Mouse (Mus musculus): ENCODE results near the gene Coro7. TPM values are rescaled to one million over a fixed set of nuclear protein-coding genes. Genes with fewer than 3 reads are reported as not detected.

Coro7 gene
- polyA plus RNA-seq, 1 experiment from 2014 or later: 9.0 TPM

GRCm38 (mm10) chr16:4611676-4612075 lies 67.9 kb downstream of the Coro7 start:
- Histone ChIP-seq H3K9me3 (ENCODE audit: low read length) (no peaks in the 10 kb centered on the region), H3K27me3 (replicated peaks; ENCODE audit: insufficient read depth, low read length) (no peaks in the 10 kb centered on the region), H3K4me1 (ENCODE audit: insufficient read depth, low read depth, low read length) (peaks cover under 1% of the 10 kb centered on the region; the same call in 1 of the 2 replicates), H3K4me2 (replicated peaks; ENCODE audit: low read depth, low read length) (no peak overlapping the region), H3K36me3 (ENCODE audit: insufficient read depth, low read length) (0 out of 2 replicates have a peak, but pooled peaks cover 17% of the 10 kb centered on the region), H3K27ac (ENCODE audit: low read length) (no peak overlapping the region), H3K9ac (replicated peaks; ENCODE audit: low read depth) (no peak overlapping the region), H3K4me3 (ENCODE audit: low read depth, low read length) (no peak overlapping the region)
- WGBS: 83% methylated on average over 7 of the region's 7 CpGs
- DNase-seq (ENCODE audit: low spot score) (no peak), ATAC-seq (no peak)
- TF ChIP-seq EP300 (IDR thresholded peaks at IDR 0.05) (no peak), CTCF (IDR thresholded peaks at IDR 0.05) (peak; percentile 45)

GRCm38 (mm10) chr16:4611193-4611592 lies 68.4 kb downstream of the Coro7 start:
- TF ChIP-seq CTCF (IDR thresholded peaks at IDR 0.05) (no peak), EP300 (IDR thresholded peaks at IDR 0.05) (no peak)
- 0 out of 2 replicates have a peak, but pooled peaks cover 17% of the 10 kb centered on the region for H3K36me3 ChIP-seq (ENCODE audit: insufficient read depth, low read length)
- no peak overlapping the region for H3K4me2 ChIP-seq (replicated peaks; ENCODE audit: low read depth, low read length)
- no peaks in the 10 kb centered on the region for H3K9me3 ChIP-seq (ENCODE audit: low read length)
- DNase-seq (ENCODE audit: low spot score) (no peak), ATAC-seq (no peak)
- H3K4me1 ChIP-seq (ENCODE audit: insufficient read depth, low read depth, low read length): peaks cover 5% of the 10 kb centered on the region; the same call in 1 of the 2 replicates
- no peak overlapping the region for H3K27ac ChIP-seq (ENCODE audit: low read length)
- no peak overlapping the region for H3K4me3 ChIP-seq (ENCODE audit: low read depth, low read length)
- no peaks in the 10 kb centered on the region for H3K27me3 ChIP-seq (replicated peaks; ENCODE audit: insufficient read depth, low read length)
- WGBS: 76% methylated on average over 5 of the region's 5 CpGs
- no peak overlapping the region for H3K9ac ChIP-seq (replicated peaks; ENCODE audit: low read depth)

- Histone ChIP-seq H3K27ac (ENCODE audit: low read length) (no peak overlapping the region), H3K36me3 (ENCODE audit: insufficient read depth, low read length) (0 out of 2 replicates have a peak, but pooled peaks cover 13% of the 10 kb centered on the region), H3K27me3 (replicated peaks; ENCODE audit: insufficient read depth, low read length) (no peaks in the 10 kb centered on the region), H3K4me1 (ENCODE audit: insufficient read depth, low read depth, low read length) (peaks cover 22% of the 10 kb centered on the region; the same call in 1 of the 2 replicates), H3K4me3 (ENCODE audit: low read depth, low read length) (no peak overlapping the region), H3K9ac (replicated peaks; ENCODE audit: low read depth) (no peak overlapping the region), H3K4me2 (replicated peaks; ENCODE audit: low read depth, low read length) (no peak overlapping the region), H3K9me3 (ENCODE audit: low read length) (no peaks in the 10 kb centered on the region)
- TF ChIP-seq CTCF (IDR thresholded peaks at IDR 0.05) (no peak), EP300 (IDR thresholded peaks at IDR 0.05) (no peak)
- ATAC-seq (peak; percentile 14; the same call in 1 of the 2 replicates), DNase-seq (ENCODE audit: low spot score) (no peak)
- WGBS: 62% methylated on average over 17 of the region's 19 CpGs
Measured at GRCm38 (mm10) chr16:4608532-4609059, 71.0 kb downstream of the Coro7 start.

GRCm38 (mm10) chr16:4607818-4608531 lies 71.6 kb downstream of the Coro7 start:
- TF ChIP-seq EP300 (IDR thresholded peaks at IDR 0.05) (no peak), CTCF (IDR thresholded peaks at IDR 0.05) (peak; percentile 98)

GRCm38 (mm10) chr16:4606431-4607084 lies 73.0 kb downstream of the Coro7 start:
- Histone ChIP-seq H3K4me3 (ENCODE audit: low read depth, low read length) (no peak overlapping the region), H3K36me3 (ENCODE audit: insufficient read depth, low read length) (0 out of 2 replicates have a peak, but pooled peaks cover 5% of the 10 kb centered on the region), H3K4me1 (ENCODE audit: insufficient read depth, low read depth, low read length) (peaks cover 28% of the 10 kb centered on the region; the same call in 1 of the 2 replicates), H3K27me3 (replicated peaks; ENCODE audit: insufficient read depth, low read length) (no peaks in the 10 kb centered on the region), H3K27ac (ENCODE audit: low read length) (peak overlapping the region; percentile 64), H3K9me3 (ENCODE audit: low read length) (no peaks in the 10 kb centered on the region), H3K9ac (replicated peaks; ENCODE audit: low read depth) (no peak overlapping the region), H3K4me2 (replicated peaks; ENCODE audit: low read depth, low read length) (no peak overlapping the region)
- WGBS: 7% methylated on average over 5 of the region's 5 CpGs
- peak; percentile 76 for DNase-seq (ENCODE audit: low spot score)
- peak; percentile 62 for ATAC-seq
- peak; percentile 78 for TF ChIP-seq CTCF (IDR thresholded peaks at IDR 0.05)
- peak; percentile 74 for TF ChIP-seq EP300 (IDR thresholded peaks at IDR 0.05)

More at GRCm38 (mm10) chr16:4607818-4608531, 71.6 kb downstream of the Coro7 start:
- Histone ChIP-seq H3K27ac (ENCODE audit: low read length) (0 out of 2 replicates have a peak overlapping the region, but pooled peaks have one; percentile 32), H3K9me3 (ENCODE audit: low read length) (no peaks in the 10 kb centered on the region), H3K4me2 (replicated peaks; ENCODE audit: low read depth, low read length) (no peak overlapping the region), H3K27me3 (replicated peaks; ENCODE audit: insufficient read depth, low read length) (no peaks in the 10 kb centered on the region), H3K9ac (replicated peaks; ENCODE audit: low read depth) (no peak overlapping the region), H3K4me3 (ENCODE audit: low read depth, low read length) (no peak overlapping the region), H3K36me3 (ENCODE audit: insufficient read depth, low read length) (0 out of 2 replicates have a peak, but pooled peaks cover 12% of the 10 kb centered on the region), H3K4me1 (ENCODE audit: insufficient read depth, low read depth, low read length) (peaks cover 26% of the 10 kb centered on the region; the same call in 1 of the 2 replicates)
- ATAC-seq (peak; percentile 53), DNase-seq (ENCODE audit: low spot score) (peak; percentile 89)
- WGBS: 40% methylated on average over 9 of the region's 9 CpGs
